18 mouse cellular contexts compared by ENCODE assay signal in the genomic region with DNA sequence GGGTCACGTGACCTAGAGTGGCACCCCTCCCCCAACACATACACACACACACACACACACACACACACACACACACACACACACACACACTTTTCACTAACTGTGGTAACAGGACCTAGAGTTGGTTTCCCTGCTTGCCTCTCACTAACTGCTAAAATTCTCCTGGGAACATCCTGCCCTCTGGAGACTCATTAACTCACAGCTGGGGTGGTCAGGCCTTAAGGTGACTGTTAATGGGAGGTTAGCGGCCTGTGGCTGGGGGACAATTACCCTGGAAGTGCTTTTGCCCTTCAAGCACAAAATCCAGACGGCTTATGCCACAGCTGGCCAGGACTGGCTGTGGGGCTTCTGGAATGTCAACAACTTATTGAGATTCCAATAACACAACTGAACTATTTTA. TPM values are rescaled to one million over a fixed set of nuclear protein-coding genes. Genes with fewer than 3 reads are reported as not detected.
DNase-seq lines count a peak whose midpoint lies in the region; ATAC-seq lines count a peak whose summit lies in the region.
"Had no signal": no experiment of that assay in that cellular context is flagged by ENCODE, and none has a peak within 500 bp of the region (broad histone marks: within the 10 kb centered on the region; RNA-seq: fewer than 3 reads in every experiment).

No protein-coding gene starts in this region.

- no peak overlapping the region for H3K9ac ChIP-seq in liver, embryonic 11.5 days (ENCODE audit: low read depth, low read length)
- no peak overlapping the region for H3K9ac ChIP-seq in forebrain, embryonic 11.5 days (ENCODE audit: low read length)
- H3K9ac ChIP-seq: embryonic facial prominence, embryonic 15.5 days had no signal

- no peaks in the 10 kb centered on the region for H3K36me3 ChIP-seq in liver, embryonic 11.5 days (ENCODE audit: control insufficient read depth, insufficient read depth, low read length)
- H3K36me3 ChIP-seq in limb, embryonic 10.5 days = no peaks in the 10 kb centered on the region
- H3K36me3 ChIP-seq in forebrain, embryonic 11.5 days (ENCODE audit: control insufficient read depth, insufficient read depth, low read length) = no peaks in the 10 kb centered on the region
- H3K36me3 ChIP-seq: embryonic facial prominence, embryonic 15.5 days; midbrain, embryonic 10.5 days had no signal

- no peak overlapping the region for H3K4me2 ChIP-seq in liver, embryonic 11.5 days
- no peak overlapping the region for H3K4me2 ChIP-seq in forebrain, embryonic 11.5 days (ENCODE audit: low read depth, low read length, severe bottlenecking)
- H3K4me2 ChIP-seq: embryonic facial prominence, embryonic 15.5 days had no signal

- H3K4me3 ChIP-seq in liver, embryonic 11.5 days (ENCODE audit: low read depth, low read length) = no peak overlapping the region
- H3K4me3 ChIP-seq in limb, embryonic 10.5 days = no peak overlapping the region
- no peak overlapping the region for H3K4me3 ChIP-seq in forebrain, embryonic 11.5 days (ENCODE audit: low read depth, low read length)
- H3K4me3 ChIP-seq: embryonic facial prominence, embryonic 15.5 days; midbrain, embryonic 10.5 days had no signal

- H3K4me1 ChIP-seq in liver, embryonic 11.5 days (replicated peaks; ENCODE audit: control insufficient read depth, insufficient read depth, low read length) = peaks cover 3% of the 10 kb centered on the region; the same call in 1 of the 2 replicates
- peaks cover 15% of the 10 kb centered on the region for H3K4me1 ChIP-seq in limb, embryonic 10.5 days
- H3K4me1 ChIP-seq in forebrain, embryonic 11.5 days (replicated peaks; ENCODE audit: control insufficient read depth, insufficient read depth, low read length) = peaks cover 3% of the 10 kb centered on the region; the same call in 1 of the 2 replicates

- no peak overlapping the region for H3K27ac ChIP-seq in liver, embryonic 11.5 days (ENCODE audit: low read depth, low read length)
- H3K27ac ChIP-seq in limb, embryonic 10.5 days = peak overlapping the region; percentile 32
- no peak overlapping the region for H3K27ac ChIP-seq in forebrain, embryonic 11.5 days (ENCODE audit: low read depth, low read length)
- H3K27ac ChIP-seq: embryonic facial prominence, embryonic 15.5 days; midbrain, embryonic 10.5 days had no signal

- H3K27me3 ChIP-seq in liver, embryonic 11.5 days (replicated peaks; ENCODE audit: control insufficient read depth, insufficient read depth, low read length) = no peaks in the 10 kb centered on the region
- H3K27me3 ChIP-seq in limb, embryonic 10.5 days (ENCODE audit: low read depth, poor library complexity, severe bottlenecking) = no peaks in the 10 kb centered on the region
- no peaks in the 10 kb centered on the region for H3K27me3 ChIP-seq in forebrain, embryonic 11.5 days (ENCODE audit: control insufficient read depth, insufficient read depth, low read length)
- H3K27me3 ChIP-seq: embryonic facial prominence, embryonic 15.5 days had no signal

- no peak for DNase-seq in liver, embryonic 11.5 days (ENCODE audit: low spot score)
- no peak for DNase-seq in liver
- DNase-seq in kidney, adult 9 months = peak; percentile 94
- peak; percentile 47 for DNase-seq in limb, embryonic 10.5 days (ENCODE audit: low spot score)
- DNase-seq in thymus, postnatal 36 days = no peak
- no peak for DNase-seq in forebrain, embryonic 11.5 days (ENCODE audit: low spot score)
- no peak for DNase-seq in adrenal gland, postnatal 4 days (ENCODE audit: low spot score in 2 of 2)
- no peak for DNase-seq in ovary, postnatal 14 days (ENCODE audit: low spot score)
- DNase-seq: adrenal gland, postnatal 10 days; cerebellum, postnatal 10 days; gastrocnemius, postnatal 14 days; right cerebral cortex, postnatal 25 days; thymus, adult 18-20 months had no signal

- 52% methylated on average over 3 of the region's 3 CpGs for WGBS in liver, embryonic 11.5 days
- WGBS in limb, embryonic 10.5 days = 19% methylated on average over 3 of the region's 3 CpGs
- WGBS in forebrain, embryonic 11.5 days = 20% methylated on average over 3 of the region's 3 CpGs

- 0 out of 2 replicates have a peak, but pooled peaks have one; percentile 23 for ATAC-seq in liver, embryonic 11.5 days (replicated peaks; ENCODE audit: low FRiP score)
- no peak for ATAC-seq in forebrain, embryonic 11.5 days (replicated peaks; ENCODE audit: low FRiP score)
- ATAC-seq: forebrain, embryonic 14.5 days; lung, postnatal 0 days had no signal

- H3K9me3 ChIP-seq in liver, embryonic 11.5 days (ENCODE audit: control insufficient read depth, low read length) = no peaks in the 10 kb centered on the region
- H3K9me3 ChIP-seq in limb, embryonic 10.5 days (replicated peaks) = no peaks in the 10 kb centered on the region
- H3K9me3 ChIP-seq in forebrain, embryonic 11.5 days (ENCODE audit: control insufficient read depth, low read length) = no peaks in the 10 kb centered on the region
- H3K9me3 ChIP-seq: embryonic facial prominence, embryonic 15.5 days; midbrain, embryonic 10.5 days had no signal

RNA-seq across cellular contexts. Expression of a gene that starts 55.3 kb away (rescaled TPM):
- 11.8 and 15.4 TPM in 2 replicates for polyA plus RNA-seq in liver, embryonic 11.5 days (2014; fragmentation: Nextera tagmentation; extraction: Ambion mirVana)
- 1.8 and 3.0 TPM in 2 replicates for polyA plus RNA-seq in limb, embryonic 10.5 days (2016; fragmentation: Nextera tagmentation; extraction: Ambion mirVana)
- 0.76 and 0.94 TPM in 2 replicates for polyA plus RNA-seq in forebrain, embryonic 11.5 days (2014; fragmentation: Nextera tagmentation; extraction: Ambion mirVana)
- 1 to 10 TPM; 3.5 to 6.6 TPM for total RNA-seq in adrenal gland, postnatal 4 days (2021)
- total RNA-seq: hematopoietic stem cell, adult 5-6 weeks had no signal

Comparison
In these comparisons a context has a peak if more than half of its experiments do, and no peak if none do; other contexts are left out.
1. DNase-seq: peak in kidney, adult 9 months (single experiment) and limb, embryonic 10.5 days (single experiment); none in liver, embryonic 11.5 days (single experiment), liver (single experiment), thymus, postnatal 36 days (0 of 2), forebrain, embryonic 11.5 days (single experiment), adrenal gland, postnatal 4 days (0 of 2) and ovary, postnatal 14 days (single experiment).